Mouse (Mus musculus) gastrocnemius, adult 8-10 months (tissue): ENCODE measurements around the gene Mag. TPM values are rescaled to one million over a fixed set of nuclear protein-coding genes. Genes with fewer than 3 reads are reported as not detected.
"Not testable (repeated sequence)": the region's sequence is repeated elsewhere in the genome, so short reads cannot be mapped to it uniquely, and the experiment has no call there.

Source experiments
- DNase-seq, 2 experiments: peaks; one replicate each; pipeline ENCODE4 v3.0.0; 2022; ENCODE audit warnings: low spot score in 2 of 2
- total RNA-seq, 4 experiments: library from RNA; stranded (reverse); gene quantifications; 2 replicates each; pipeline ENCODE4 v1.2.4; 2022

The Mag gene
- total RNA-seq, result under 1 TPM in 3 of 4 experiments, not detected in 1; 0.47 to 0.65 (median 0.56) TPM

GRCm38 (mm10) chr7:30914732-30915131, at the start of gene Mag:
Gene Mag (minus strand): TSS chr7:30914873.
- no peak for DNase-seq

- DNase-seq, result no peak
These were observed 49.7 kb upstream of the Mag start for GRCm38 (mm10) chr7:30964366-30964765.

DNA sequence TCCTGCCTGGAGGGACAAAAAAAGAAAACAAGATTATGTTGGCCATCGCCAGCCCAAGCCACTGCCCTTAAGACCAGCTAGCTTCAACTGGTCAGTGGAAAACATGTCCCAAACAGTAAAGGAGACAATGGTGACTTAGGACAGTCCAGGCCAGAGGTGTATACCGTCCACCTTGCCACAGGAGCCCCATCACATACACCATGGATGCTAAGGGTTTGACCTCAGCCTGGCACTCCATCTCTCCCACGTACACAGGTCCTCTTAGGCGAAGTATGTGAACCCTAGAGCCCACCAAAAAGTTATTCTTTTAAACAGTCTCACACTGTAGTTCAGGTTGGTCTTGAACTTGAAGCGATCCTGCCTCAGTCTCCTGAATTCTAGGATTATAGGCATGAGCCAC, 48.2 kb upstream of the Mag start:
- DNase-seq, result no peak

DNA sequence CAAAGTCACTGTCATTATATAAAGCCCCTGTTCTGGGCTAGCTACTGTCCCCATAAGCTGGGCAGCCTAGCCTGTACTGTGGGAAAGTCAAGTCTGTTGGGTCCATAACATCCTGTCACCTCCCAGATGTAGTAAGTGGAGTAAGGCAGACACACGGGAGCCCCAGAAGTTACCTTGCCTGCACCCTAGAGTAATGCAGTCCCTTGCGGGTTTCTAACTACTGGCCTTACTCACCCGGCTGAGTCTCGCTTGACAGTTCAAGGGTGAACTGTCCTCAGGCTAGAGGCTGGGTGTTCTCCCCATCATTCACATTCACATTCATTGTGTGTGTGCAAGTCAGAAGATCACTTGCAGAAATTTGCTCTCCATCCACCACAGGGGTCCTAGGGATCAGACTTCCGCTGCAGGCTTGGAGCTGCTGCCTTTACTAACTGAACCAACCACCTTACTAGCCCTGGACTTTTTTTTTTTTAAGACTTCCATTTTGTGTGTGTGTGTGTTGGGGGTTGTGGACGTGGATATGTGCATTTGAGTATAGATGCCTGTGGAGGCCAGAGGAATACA, 45.2 kb upstream of the Mag start:
- no peak for DNase-seq

DNA sequence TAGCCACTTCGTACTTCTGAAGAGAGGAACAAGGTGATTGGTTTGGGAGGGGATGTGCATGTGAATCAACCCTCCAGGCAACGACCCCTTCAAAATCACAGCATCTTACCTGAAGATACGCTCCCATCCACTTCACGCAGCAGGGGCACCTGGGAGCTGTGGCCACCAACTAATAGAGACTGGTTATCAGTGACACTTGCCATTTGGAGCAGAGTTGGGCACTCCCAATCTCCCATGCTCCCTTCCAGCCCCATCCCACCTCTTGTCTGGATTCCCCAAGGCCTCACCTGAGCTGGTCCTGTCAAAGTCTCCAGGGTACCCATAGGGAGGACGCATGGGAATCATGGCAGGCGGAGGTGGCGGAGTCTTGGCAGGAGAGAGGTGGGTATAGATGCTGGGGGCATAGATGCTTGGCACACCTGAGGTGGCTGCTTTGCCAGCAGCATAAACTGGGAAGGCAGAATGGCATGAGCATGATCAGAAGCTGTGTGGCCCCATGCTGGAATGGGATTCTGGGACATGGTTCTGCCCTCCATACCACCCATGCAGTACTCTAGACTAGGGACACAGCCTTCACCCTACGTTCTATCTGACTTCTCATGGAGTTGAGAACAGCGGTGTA, 44.3 kb upstream of the Mag start:
- no peak for DNase-seq

DNA sequence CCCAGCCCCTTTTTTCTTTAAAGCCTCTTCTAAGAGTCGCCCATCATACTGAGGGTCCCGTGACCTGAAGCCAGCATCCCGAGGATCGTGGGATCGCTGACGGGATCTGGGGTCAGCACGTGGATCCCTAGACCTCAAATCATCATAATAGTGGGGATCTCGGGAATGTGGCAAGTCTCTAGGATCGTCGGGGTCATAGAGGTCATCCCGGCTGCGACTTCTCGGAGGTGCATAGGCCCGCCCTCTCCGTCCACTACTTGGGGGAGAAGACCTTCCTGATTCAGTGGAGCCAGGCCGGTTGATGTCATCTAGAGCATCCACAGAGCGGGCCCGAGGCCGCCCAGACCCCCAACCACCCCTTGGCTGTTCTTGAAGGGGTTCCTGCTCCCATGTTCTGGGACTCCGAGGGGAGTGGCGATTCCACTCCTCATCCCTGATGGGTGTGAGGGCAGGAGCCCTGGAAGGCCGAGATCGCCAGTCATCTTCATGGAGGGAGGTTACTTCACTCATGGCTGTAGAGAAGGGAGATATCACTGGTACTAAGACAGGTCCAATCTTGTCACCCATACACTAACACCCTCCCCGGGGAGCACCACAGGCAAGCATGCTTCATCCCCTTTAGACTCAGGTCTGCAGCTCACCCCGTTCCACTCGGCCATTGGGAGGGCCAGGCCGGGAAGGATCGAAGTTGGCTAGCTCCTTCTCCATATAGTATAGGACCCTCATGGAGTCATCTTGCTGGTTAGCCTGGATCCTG, 43.6 kb upstream of the Mag start:
- DNase-seq, result no peak

GRCm38 (mm10) chr7:30957367-30957783, 42.7 kb upstream of the Mag start:
- DNase-seq, result peak; percentile 86 to 89

GRCm38 (mm10) chr7:30956756-30957366, 42.2 kb upstream of the Mag start, which contains the start of gene Usf2:
Gene Usf2 (minus strand): TSS chr7:30956803.
- peak; percentile 54 to 73 for DNase-seq

DNA sequence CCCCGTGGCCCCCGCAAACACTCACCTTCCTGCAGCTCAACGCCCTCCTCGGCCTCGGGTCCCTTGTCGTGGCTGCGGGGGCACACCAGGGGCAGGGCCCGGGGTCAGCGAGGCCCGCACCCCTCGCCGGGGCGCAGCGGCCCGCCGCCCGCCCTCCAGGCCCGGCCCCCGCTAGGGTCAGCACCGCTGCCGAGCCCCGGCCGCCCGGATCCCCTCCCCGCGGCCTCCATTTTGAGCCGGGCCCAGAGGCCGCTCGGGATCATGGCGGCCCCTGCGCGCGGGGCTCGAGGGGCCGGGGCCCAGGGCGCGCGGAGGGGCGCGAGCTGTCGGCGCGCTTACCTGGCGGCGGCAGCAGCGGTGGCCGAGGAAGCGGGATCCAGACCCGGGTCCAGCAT, 41.7 kb upstream of the Mag start:
- peak in 1 of 2 experiments; percentile 31 for DNase-seq

GRCm38 (mm10) chr7:30955584-30956356, 41.1 kb upstream of the Mag start:
- peak; percentile 84 to 89 for DNase-seq

DNA sequence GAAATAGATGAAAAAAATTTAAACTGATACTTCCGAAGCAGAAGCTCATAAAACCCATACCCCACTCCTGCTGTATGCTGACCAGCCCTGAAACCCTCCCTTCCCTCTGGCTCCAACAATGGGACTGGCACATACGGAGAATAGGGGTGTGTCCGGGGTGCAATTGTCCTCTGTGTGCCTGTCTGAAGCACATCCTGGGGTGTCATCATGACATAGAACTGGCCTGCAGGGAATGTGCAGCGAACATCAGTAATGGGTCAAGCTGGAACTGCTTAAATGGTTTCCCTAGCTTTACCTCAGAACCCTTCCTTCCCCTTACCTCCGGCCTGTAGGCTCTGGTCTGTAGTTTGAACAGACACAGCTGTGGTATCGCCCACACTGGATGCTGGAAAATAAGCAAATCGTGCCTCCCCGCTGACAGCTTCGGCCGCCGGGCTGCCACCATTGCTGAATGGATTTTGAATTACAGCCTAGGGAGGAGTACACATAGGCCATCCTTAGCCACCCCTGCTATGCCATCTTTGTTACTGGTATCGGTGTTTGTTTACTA, 40.4 kb upstream of the Mag start:
- DNase-seq, result no peak

GRCm38 (mm10) chr7:30954036-30954435, 39.4 kb upstream of the Mag start:
- DNase-seq, result no peak

DNA sequence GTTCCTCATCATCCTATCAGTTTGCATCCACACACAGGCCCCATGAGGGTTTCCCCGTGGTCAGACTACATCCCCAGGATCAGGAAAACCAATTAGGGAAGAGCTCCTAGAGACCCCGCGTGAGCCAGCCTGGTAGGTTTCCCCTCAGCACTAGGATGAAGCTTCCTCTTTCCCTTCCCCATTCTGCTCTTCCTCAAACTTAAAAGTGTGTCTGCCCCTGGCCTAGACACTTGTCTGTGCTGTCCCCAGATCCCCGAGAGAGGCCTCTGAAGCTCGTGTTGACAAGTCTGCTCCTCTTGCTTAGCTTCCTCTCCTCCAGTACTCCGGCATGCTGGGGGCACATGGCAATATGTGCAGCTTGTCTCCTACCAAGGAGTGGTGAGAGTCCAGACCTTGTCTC, 38.8 kb upstream of the Mag start:
- no peak for DNase-seq

DNA sequence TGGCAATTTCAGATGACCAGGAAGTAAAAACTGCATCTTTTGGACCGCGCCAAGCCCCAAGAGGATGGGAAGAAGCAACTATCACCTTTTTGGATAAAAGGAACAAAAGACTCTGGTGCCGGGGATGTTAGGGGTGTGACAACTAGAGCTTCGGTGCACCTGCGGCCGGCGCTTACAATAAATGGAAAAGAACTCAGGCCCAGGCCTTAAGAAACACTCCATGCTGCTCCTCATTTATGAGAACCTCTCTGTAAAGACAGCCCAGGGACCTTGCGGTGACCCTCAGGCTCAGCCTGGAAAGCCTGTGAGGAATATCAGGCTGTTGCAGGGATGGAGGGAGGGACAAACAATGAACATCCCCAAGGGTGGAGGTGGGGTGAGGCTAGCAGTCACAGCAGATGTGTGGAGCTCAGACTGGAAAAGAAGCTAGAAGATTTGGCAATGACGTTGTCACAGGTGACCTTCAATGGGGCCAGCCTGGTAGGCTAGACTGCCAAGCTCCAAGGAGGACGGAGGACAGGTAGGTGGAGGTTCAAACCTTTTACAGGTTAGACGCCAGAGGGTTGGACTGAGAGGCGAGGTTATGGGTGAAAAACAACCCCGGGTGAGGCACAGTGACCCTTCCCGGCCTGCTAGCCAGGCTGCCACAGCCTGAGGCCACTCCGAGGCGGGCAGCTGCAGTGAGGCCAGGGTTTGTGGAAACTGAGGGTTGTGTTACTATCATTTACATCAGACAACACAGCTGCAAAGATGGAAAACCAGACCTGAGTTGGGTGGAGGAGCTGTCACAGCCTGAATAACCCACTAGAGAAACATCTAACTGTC, 38.0 kb upstream of the Mag start:
- DNase-seq, result no peak

DNA sequence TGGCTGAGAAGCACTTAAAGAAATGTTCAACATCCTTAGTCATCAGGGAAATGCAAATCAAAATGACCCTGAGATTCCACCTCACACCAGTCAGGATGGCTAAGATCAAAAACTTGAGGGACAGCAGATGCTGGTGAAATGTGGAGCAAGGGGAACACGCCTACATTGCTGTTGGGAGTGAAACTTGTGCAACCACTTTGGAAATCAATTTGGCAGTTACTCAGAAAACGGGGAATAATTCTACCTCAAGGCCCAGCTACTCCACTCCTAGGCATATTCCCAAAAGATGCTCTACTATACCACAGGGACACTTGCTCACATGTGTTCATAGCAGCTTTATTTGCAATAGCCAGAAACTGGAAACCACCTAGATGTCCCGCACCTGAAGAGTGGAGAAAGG, 35.2 kb upstream of the Mag start:
- DNase-seq, result not testable (repeated sequence)

DNA sequence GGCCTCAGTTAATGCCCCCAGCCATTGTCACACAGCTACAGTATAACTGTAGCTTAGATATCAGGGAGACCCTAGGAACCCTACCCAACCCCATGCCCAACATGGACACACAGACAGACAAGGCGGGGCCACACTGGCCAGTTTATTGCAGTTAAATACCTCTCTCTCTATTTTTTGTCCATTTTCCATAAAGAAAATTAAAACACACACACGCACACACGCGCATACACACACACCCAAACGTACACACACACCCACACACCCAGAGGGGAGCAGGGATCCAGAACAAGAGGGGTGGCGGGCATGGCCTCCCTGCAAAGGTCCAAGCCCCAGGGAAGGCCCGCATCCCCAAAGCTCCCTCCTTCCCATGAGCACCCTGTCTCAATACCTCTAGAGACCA, 31.2 kb upstream of the Mag start:
- no peak for DNase-seq

- DNase-seq, result not testable (repeated sequence)
These were observed 30.8 kb upstream of the Mag start for GRCm38 (mm10) chr7:30945466-30945865.

- DNase-seq, result not testable (repeated sequence)
These were observed 30.0 kb upstream of the Mag start for GRCm38 (mm10) chr7:30944706-30945105.

DNA sequence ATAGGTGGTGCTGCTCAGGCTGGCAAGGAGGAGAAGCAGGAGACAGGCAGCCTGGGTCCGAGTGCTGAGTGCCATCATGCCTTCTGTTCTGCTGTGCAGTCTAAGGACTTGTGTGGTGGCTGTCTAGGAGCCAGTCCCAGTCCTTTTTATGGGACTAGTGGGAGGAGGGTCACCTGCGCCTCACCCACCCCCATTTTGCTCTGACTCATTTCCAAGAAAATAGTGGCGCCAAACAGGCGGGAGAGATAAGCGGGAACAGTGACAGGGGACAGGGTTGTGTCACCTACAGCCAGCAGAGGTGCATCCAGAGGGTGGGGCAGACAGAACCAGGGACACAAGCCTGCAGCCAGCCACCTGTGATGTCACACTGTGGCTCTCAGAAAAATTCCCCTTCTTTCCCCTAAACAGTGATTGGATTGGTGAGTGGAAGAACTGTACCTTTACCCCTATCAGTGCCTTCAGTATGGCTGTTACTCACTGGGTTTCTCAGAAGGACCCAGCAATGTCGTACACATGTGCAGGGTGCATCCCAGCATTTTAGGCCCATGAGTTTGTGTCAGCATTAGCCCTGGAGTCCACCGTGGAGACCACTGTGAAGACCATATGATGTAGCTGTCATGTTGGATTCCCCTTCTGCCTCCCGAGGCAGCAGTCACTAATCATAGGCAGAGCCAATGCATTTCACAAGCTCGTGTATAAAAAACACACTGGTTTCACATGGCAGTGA, 29.4 kb upstream of the Mag start, which contains the start of gene Hamp:
TSS of gene Hamp (minus strand) at position 124 of the 727 bp plus-strand sequence.
- DNase-seq, result no peak
